Mouse (Mus musculus): ENCODE measurements around the gene Olfr395.
"Not testable (repeated sequence)": the region's sequence is repeated elsewhere in the genome, so short reads cannot be mapped to it uniquely, and the experiment has no call there.

The Olfr395 gene

DNA sequence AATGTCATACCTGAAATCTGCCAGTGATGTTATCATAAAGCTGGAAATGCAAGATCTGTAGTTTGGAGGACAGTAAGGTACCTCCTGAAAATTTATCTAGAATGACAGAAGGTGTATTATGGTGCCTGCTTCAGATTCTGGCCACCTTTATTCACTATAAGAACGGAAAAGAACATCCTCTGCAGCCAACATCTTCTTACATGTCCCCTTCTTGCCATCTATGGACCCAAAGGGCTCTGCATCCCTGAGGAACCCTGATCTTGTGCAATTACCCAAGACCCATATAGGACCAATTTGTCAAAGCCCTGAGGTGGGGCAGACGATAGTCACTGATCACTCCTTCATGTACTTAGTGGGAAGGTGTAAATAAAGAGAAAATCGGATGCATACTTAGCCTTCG, at the start of gene Olfr395:
Gene Olfr395, minus strand, starts transcription at position 101 of the 400 bp plus-strand sequence.
- H3K36me3 ChIP-seq (ENCODE audit: insufficient read depth, low read length); H3K4me1 ChIP-seq (replicated peaks; ENCODE audit: low read depth, low read length): not testable (repeated sequence)

DNA sequence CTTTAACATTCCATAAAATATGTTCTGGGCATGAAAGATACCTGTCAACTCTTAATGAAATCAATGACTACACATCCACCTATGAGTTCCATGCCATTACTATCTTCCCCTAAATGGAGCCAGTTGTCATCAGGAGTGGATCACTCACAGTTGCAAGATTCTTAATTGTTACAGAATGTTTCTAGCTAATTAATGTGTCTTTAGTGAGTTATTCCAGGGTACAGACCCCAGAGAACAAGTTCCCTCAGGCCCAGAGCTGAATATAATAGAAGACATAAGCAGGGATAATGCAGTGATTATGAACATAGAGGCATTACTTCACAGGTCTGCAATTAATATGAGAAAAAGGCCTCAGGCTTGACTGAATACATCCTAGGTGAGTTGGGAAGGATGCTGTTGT, 27.3 kb upstream of the Olfr395 start, which contains the start of gene Olfr23:
Gene Olfr23, plus strand, starts transcription at position 301 of the 400 bp plus-strand sequence.
- Histone ChIP-seq H3K27me3 (ENCODE audit: insufficient read depth, low read length) (no peaks in the 10 kb centered on the region), H3K36me3 (ENCODE audit: insufficient read depth, low read length) (no peaks in the 10 kb centered on the region), H3K4me1 (replicated peaks; ENCODE audit: low read depth, low read length) (no peaks in the 10 kb centered on the region), H3K9me3 (ENCODE audit: low read length) (peaks cover 10% of the 10 kb centered on the region; the same call in 1 of the 2 replicates), H3K4me3 (replicated peaks; ENCODE audit: low read length) (no peak within 1 kb of the TSS)
- no peak for TF ChIP-seq POU5F1 (IDR thresholded peaks at IDR 0.05; ENCODE audit: borderline replicate concordance, low read length)
- TF ChIP-seq CTCF (conservative IDR thresholded peaks at IDR 0.05; ENCODE audit: low read length), result no peak
- TF ChIP-seq NANOG (IDR thresholded peaks at IDR 0.05; ENCODE audit: borderline replicate concordance, low read length), result no peak

More for the DNA sequence above, at the start of gene Olfr395:
- H3K4me3 ChIP-seq (replicated peaks; ENCODE audit: low read length); H3K9me3 ChIP-seq (ENCODE audit: low read length); H3K27me3 ChIP-seq (ENCODE audit: insufficient read depth, low read length): not testable (repeated sequence)

DNA sequence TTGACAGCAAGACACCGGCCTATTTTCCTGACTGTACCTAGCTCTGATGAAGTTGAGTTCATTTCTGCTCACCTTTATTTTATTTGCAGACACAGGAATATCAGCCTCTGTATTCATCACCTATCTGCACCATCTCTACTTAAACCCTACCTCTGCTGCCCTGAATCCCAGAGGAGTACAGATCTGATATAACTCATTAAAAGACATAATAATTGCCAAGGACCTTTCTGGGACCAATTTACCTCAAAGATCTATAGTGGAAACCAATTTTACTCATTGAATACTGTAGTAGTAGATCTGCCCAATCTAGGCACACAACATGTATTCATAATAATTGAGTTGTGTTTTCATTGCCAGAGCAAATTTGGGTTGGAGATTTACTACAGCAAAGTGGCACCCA, 18.4 kb downstream of the Olfr395 start, which contains the start of gene Olfr394:
Gene Olfr394, minus strand, starts transcription at position 101 of the 400 bp plus-strand sequence.
- Histone ChIP-seq H3K36me3 (ENCODE audit: insufficient read depth, low read length) (no peaks in the 10 kb centered on the region), H3K4me3 (replicated peaks; ENCODE audit: low read length) (no peak within 1 kb of the TSS), H3K4me1 (replicated peaks; ENCODE audit: low read depth, low read length) (no peaks in the 10 kb centered on the region), H3K27me3 (ENCODE audit: insufficient read depth, low read length) (no peaks in the 10 kb centered on the region), H3K9me3 (ENCODE audit: low read length) (no peaks in the 10 kb centered on the region)
- TF ChIP-seq NANOG (IDR thresholded peaks at IDR 0.05; ENCODE audit: borderline replicate concordance, low read length) (no peak), POU5F1 (IDR thresholded peaks at IDR 0.05; ENCODE audit: borderline replicate concordance, low read length) (no peak), CTCF (conservative IDR thresholded peaks at IDR 0.05; ENCODE audit: low read length) (no peak)

All from E14TG2a.4 (cell line).